Mouse (Mus musculus) liver, adult 2 months (tissue): ENCODE measurements around the gene Chst5. TPM values are rescaled to one million over a fixed set of nuclear protein-coding genes. Genes with fewer than 3 reads are reported as not detected.

Source experiments
- DNase-seq: peaks from one replicate; pipeline ENCODE4 v3.0.0-alpha.2; 2011; ENCODE audit warnings: low read depth, low spot score; ENCODE audit errors: extremely low read depth
- H3K27ac ChIP-seq: fragments of 200-500 bp; replicated peaks from 2 replicates; pipeline ENCODE4 v1.5.1; 2012; ENCODE audit warnings: low read depth, mild to moderate bottlenecking, control low read depth, inconsistent platforms, low read length; ENCODE audit not compliant: insufficient read depth
- H3K27me3 ChIP-seq: fragments of 200-500 bp; 2 replicates; pipeline ENCODE4 v1.6.1; 2012; ENCODE audit warnings: mild to moderate bottlenecking, moderate library complexity, low read length, inconsistent platforms; ENCODE audit not compliant: control insufficient read depth, insufficient read depth
- H3K36me3 ChIP-seq: fragments of 200-500 bp; 2 replicates; pipeline ENCODE4 v1.6.1; 2012; ENCODE audit warnings: low read length, inconsistent platforms; ENCODE audit not compliant: control insufficient read depth, insufficient read depth
- H3K4me1 ChIP-seq: fragments of 200-500 bp; 2 replicates; pipeline ENCODE4 v1.6.1; 2011; ENCODE audit warnings: low read length; ENCODE audit not compliant: control insufficient read depth, insufficient read depth
- H3K4me3 ChIP-seq: fragments of 200-500 bp; 2 replicates; pipeline ENCODE4 v1.5.1; 2011; ENCODE audit warnings: low read depth, mild to moderate bottlenecking, control low read depth, low read length, moderate library complexity; ENCODE audit not compliant: insufficient read depth
- H3K79me2 ChIP-seq: fragments of 200-500 bp; 2 replicates; pipeline ENCODE4 v1.6.1; 2012; ENCODE audit warnings: inconsistent platforms, mild to moderate bottlenecking, low read length, moderate library complexity; ENCODE audit not compliant: control insufficient read depth, insufficient read depth
- H3K9ac ChIP-seq: fragments of 200-500 bp; 2 replicates; pipeline ENCODE4 v1.6.1; 2012; ENCODE audit warnings: low read depth, mild to moderate bottlenecking, control low read depth, inconsistent platforms, low read length
- CTCF ChIP-seq: fragments of 200-500 bp; IDR thresholded peaks from 2 replicates; pipeline ENCODE4 v1.5.1; 2011; ENCODE audit warnings: low read depth, low read length, control low read depth
- POLR2A ChIP-seq: fragments of 200-500 bp; IDR thresholded peaks from 2 replicates; pipeline ENCODE4 v1.6.1; 2011; ENCODE audit warnings: low read length, control low read depth; ENCODE audit not compliant: insufficient read depth; ENCODE audit errors: extremely low read depth
- WGBS: fragments of 180-500 bp; shearing (Covaris S2); methylation state at CpG from one replicate; pipeline ENCODE4 v1.1.7; 2018; 5-methylcytosine and 5-hydroxymethylcytosine counted together
- polyA plus RNA-seq: library from polyadenylated mRNA; depleted of rRNA; stranded (reverse); fragments of >200 nt; gene quantifications from 2 replicates; pipeline ENCODE4 v1.2.3, GENCODE M21; 2012
- total RNA-seq: library from RNA; depleted of rRNA; stranded (reverse); fragments of >200 nt; gene quantifications from 2 replicates; pipeline ENCODE4 v1.2.3, GENCODE M21; 2014

Chst5 gene
- total and polyA plus RNA-seq, 2 experiments: not detected

DNA sequence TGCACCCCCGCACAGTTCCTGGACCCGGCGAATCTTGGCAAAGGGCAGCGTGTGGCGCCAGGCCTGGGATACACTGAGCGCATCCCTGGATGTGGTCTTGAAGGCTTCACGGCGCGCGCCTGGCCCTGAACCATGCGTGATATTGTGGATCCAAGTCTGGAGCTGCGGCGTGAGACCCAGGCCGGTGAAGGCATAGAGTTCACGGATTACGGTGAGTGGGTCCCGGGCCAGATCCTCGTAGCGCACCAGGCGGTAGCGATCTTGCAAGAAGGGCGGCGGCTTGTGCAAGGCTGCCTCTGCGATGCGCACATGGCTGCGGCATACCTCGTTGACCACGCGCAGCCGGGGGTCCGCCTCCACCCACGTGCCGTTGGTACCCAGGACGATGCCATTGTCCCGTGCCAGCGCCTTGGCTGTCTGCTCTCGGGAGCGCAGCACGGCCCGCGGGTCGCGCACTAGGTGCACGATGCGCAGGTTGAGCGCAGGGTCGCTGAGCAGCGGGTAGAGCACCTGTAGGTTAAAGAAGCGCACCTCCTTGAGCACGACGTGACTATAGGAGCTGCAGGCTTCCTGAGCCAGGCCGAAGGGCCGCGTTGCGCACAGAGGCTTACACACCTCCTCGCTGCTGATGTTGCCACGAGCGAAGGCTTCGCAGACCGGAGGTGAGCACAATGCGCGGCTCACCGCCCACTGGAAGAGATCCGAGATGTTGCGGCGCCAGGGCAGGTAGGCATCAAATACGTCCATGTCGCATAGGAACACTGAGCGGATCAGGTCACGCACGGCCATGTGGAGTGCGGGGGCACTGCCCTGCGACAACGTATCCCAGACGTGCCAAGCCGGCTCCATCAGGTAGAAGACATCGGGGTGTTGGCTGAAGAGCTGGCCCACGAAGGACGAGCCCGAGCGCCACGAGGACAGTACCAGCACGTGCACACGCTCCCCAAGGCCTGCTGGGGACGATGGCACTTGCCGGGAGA lies 20.0 kb downstream of the Chst5 start:
- Histone ChIP-seq H3K9ac (no peak overlapping the region), H3K4me1 (no peaks in the 10 kb centered on the region), H3K36me3 (no peaks in the 10 kb centered on the region), H3K27me3 (peaks cover 10% of the 10 kb centered on the region), H3K4me3 (no peak overlapping the region), H3K79me2 (no peaks in the 10 kb centered on the region), H3K27ac (no peak overlapping the region)
- no peak for DNase-seq
- TF ChIP-seq POLR2A: no peak
- 16% methylated on average over 86 of the region's 86 CpGs for WGBS

DNA sequence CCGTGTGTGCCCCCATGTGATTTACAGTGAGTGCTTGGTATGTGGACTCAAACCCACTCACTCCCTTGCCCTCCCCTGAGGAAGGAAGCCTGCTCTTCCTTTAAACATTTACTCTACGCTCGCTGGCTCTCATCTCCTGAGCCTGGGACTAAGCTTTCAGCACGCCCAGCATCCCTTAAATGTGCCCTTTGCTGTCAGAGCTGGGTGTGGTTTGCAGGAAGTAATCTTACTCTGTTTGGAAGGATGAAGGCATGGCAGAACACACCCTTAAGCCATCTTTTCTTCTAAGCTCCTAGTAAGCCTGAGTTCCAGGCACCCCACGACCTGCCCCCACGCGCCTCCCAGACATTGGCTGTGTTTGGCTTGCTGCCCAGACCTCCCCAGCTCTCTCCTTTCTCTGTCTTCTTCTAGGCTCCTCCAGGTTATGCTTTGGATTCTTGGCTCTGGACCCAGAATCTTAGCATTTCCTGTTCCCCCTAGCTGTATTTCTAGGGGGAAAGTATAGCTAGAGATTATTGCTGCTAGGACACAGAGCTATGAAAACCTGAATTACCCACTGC lies 22.1 kb downstream of the Chst5 start:
- no peak for TF ChIP-seq CTCF
- no peak for TF ChIP-seq POLR2A
- DNase-seq: no peak
- Histone ChIP-seq H3K27me3 (peaks cover 10% of the 10 kb centered on the region), H3K79me2 (no peaks in the 10 kb centered on the region), H3K27ac (no peak overlapping the region), H3K36me3 (no peaks in the 10 kb centered on the region), H3K4me1 (no peaks in the 10 kb centered on the region), H3K4me3 (no peak overlapping the region), H3K9ac (no peak overlapping the region)
- 43% methylated on average over 7 of the region's 7 CpGs for WGBS

DNA sequence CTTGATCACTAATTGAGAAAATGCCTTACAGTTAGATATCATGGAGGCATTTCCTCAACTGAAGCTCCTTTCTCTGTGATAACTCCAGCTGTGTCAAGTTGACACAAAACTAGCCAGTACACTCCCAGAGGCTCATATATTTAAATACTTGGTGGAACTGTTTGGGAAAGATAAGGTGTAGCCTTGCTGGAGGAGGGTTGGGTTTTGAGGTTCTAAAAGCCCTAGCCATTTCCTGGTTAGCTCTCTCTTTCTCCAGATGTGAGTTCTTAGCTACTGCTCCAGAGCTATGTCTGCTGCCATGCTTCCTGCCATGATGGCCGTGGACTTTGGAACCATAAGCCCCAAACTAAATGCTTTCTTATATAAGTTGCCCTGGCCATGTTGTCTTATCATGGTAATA lies 22.8 kb downstream of the Chst5 start:
- TF ChIP-seq CTCF (no peak), POLR2A (no peak)
- DNase-seq: no peak
- Histone ChIP-seq H3K36me3 (no peaks in the 10 kb centered on the region), H3K27me3 (peaks cover 10% of the 10 kb centered on the region), H3K79me2 (no peaks in the 10 kb centered on the region), H3K4me3 (no peak overlapping the region), H3K9ac (no peak overlapping the region), H3K27ac (no peak overlapping the region), H3K4me1 (no peaks in the 10 kb centered on the region)
- WGBS: 86% methylated on average over 1 of the region's 1 CpGs

DNA sequence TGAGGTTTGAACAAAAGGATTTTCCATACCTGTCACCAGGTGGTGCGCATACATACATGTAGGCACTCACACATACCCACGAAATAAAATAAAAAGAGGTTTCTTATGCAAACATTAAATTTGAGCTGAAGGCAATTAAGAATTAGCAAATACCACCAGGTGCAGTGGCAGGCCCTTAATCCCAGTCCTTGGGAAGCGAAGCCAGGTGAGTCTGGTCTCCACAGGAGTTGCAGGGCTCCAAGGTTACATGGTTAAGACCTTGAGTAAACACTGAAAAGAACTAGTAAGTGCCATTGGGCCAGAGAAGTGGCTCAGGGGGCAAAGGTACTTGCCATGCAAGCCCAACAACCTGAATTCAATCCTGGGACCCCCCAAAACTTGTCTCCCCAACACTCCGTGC lies 26.6 kb downstream of the Chst5 start:
- no peaks in the 10 kb centered on the region for H3K27me3 ChIP-seq
- TF ChIP-seq CTCF (no peak), POLR2A (no peak)
- 84% methylated on average over 4 of the region's 4 CpGs for WGBS
- H3K79me2 ChIP-seq: no peaks in the 10 kb centered on the region
- no peak for DNase-seq
- no peak overlapping the region for H3K27ac ChIP-seq
- no peaks in the 10 kb centered on the region for H3K36me3 ChIP-seq
- no peak overlapping the region for H3K4me3 ChIP-seq
- H3K9ac ChIP-seq: no peak overlapping the region
- no peaks in the 10 kb centered on the region for H3K4me1 ChIP-seq

- H3K27me3 ChIP-seq: no peaks in the 10 kb centered on the region
- H3K79me2 ChIP-seq: no peaks in the 10 kb centered on the region
- peak; percentile 20 for DNase-seq
- H3K4me1 ChIP-seq: no peaks in the 10 kb centered on the region
- TF ChIP-seq POLR2A (no peak), CTCF (peak; percentile 94)
- no peaks in the 10 kb centered on the region for H3K36me3 ChIP-seq
- no peak overlapping the region for H3K27ac ChIP-seq
- 2% methylated on average over 2 of the region's 2 CpGs for WGBS
- H3K9ac ChIP-seq: no peak overlapping the region
- H3K4me3 ChIP-seq: no peak overlapping the region
These were observed 28.7 kb downstream of the Chst5 start for GRCm38 (mm10) chr8:111881591-111881990.

- TF ChIP-seq POLR2A (no peak), CTCF (no peak)
- Histone ChIP-seq H3K9ac (no peak overlapping the region), H3K79me2 (peaks cover 2% of the 10 kb centered on the region; the same call in 1 of the 2 replicates), H3K27me3 (no peaks in the 10 kb centered on the region), H3K4me3 (no peak overlapping the region), H3K27ac (no peak overlapping the region), H3K36me3 (no peaks in the 10 kb centered on the region), H3K4me1 (peaks cover 3% of the 10 kb centered on the region; the same call in 1 of the 2 replicates)
- no peak for DNase-seq
- 85% methylated on average over 9 of the region's 9 CpGs for WGBS
These were observed 32.5 kb downstream of the Chst5 start for GRCm38 (mm10) chr8:111877711-111878110.
